Mouse (Mus musculus) layer of hippocampus, postnatal 36 days (tissue): Measurements from ENCODE around the gene Asah2. TPM values are rescaled to one million over a fixed set of nuclear protein-coding genes. Genes with fewer than 3 reads are reported as not detected.

Experiments
- DNase-seq, 2 experiments: peaks; one replicate each; pipeline ENCODE4 v3.0.0; 2022
- total RNA-seq, 2 experiments: library from RNA; stranded (reverse); gene quantifications; 2 replicates each; pipeline ENCODE4 v1.2.3; 2021

Asah2 gene
- total RNA-seq, 2 experiments from 2014 or later, result 4.7 to 8.2 TPM

GRCm38 (mm10) chr19:31971405-31971804 lies 136.6 kb downstream of the Asah2 start:
- DNase-seq, result no peak

- DNase-seq, result no peak
Measured at GRCm38 (mm10) chr19:31967933-31968532, 140.0 kb downstream of the Asah2 start.

GRCm38 (mm10) chr19:31963147-31963546 lies 144.9 kb downstream of the Asah2 start:
- no peak for DNase-seq

- no peak for DNase-seq
Measured at GRCm38 (mm10) chr19:31960434-31960833, 147.6 kb downstream of the Asah2 start.

- no peak for DNase-seq
Measured at GRCm38 (mm10) chr19:31956359-31956758, 151.7 kb downstream of the Asah2 start.

GRCm38 (mm10) chr19:31954696-31955095 lies 153.3 kb downstream of the Asah2 start:
- DNase-seq, result no peak

- no peak for DNase-seq
Measured at GRCm38 (mm10) chr19:31954267-31954666, 153.7 kb downstream of the Asah2 start.

GRCm38 (mm10) chr19:31953799-31954198 lies 154.2 kb downstream of the Asah2 start:
- no peak for DNase-seq

- DNase-seq, result no peak
Measured at GRCm38 (mm10) chr19:31950793-31951489, 157.1 kb downstream of the Asah2 start.

Other genes starting within 250 kb of the Asah2 start
- gene A1cf, start 239.4 kb downstream of the Asah2 start, total RNA-seq, result not detected